Comparison of ENCODE assay signal across 18 mouse cellular contexts in the genomic region with DNA sequence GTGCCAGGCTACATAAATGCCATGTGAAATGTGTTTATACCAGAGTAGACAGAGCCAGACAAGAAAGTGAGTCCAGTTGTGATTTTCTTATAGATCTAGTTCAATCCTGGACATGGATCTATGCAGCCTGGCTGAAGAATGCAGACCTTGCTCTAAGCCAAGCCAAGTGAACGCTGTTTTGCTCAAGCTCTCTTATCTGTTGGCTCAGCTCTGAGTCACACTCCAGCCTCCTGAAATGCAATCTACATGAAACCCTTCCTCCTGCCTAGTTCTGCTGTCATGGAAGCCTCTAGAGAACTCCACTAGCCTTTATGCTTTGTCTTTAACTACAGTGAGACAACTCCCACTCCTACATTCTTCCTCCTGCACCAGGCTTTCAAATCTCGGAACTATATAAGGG. TPM values are rescaled to one million over a fixed set of nuclear protein-coding genes. Genes with fewer than 3 reads are reported as not detected.
A peak's percentile ranks its signal among the peaks of the same experiment; 100 is the strongest.
DNase-seq lines count a peak whose midpoint lies in the region; ATAC-seq lines count a peak whose summit lies in the region.
"Had no signal": no experiment of that assay in that cellular context is flagged by ENCODE, and none has a peak within 500 bp of the region (broad histone marks: within the 10 kb centered on the region; RNA-seq: fewer than 3 reads in every experiment).

No protein-coding gene starts in this region.

- no peaks in the 10 kb centered on the region for H3K9me3 ChIP-seq in heart, embryonic 11.5 days (replicated peaks; ENCODE audit: control insufficient read depth, low read length)
- no peaks in the 10 kb centered on the region for H3K9me3 ChIP-seq in heart, embryonic 10.5 days
- no peaks in the 10 kb centered on the region for H3K9me3 ChIP-seq in intestine, embryonic 16.5 days (ENCODE audit: control insufficient read depth, low read length)
- H3K9me3 ChIP-seq in midbrain, embryonic 15.5 days: no peaks in the 10 kb centered on the region
- H3K9me3 ChIP-seq: megakaryocyte, embryonic 14.5 days had no signal

- ATAC-seq in heart, embryonic 11.5 days (replicated peaks; ENCODE audit: insufficient number of reproducible peaks, low FRiP score, low TSS enrichment): 0 out of 2 replicates have a peak, but pooled peaks have one; percentile 39
- peak; percentile 65 for ATAC-seq in intestine, embryonic 16.5 days
- no peak for ATAC-seq in midbrain, embryonic 15.5 days (replicated peaks)

- H3K27ac ChIP-seq in heart, embryonic 11.5 days (ENCODE audit: low read depth, low read length): peak overlapping the region; percentile 22; the same call in 1 of the 2 replicates
- H3K27ac ChIP-seq in heart, embryonic 10.5 days: no peak overlapping the region
- H3K27ac ChIP-seq in intestine, embryonic 16.5 days (ENCODE audit: low read length): no peak overlapping the region
- H3K27ac ChIP-seq in midbrain, embryonic 15.5 days: no peak overlapping the region
- H3K27ac ChIP-seq: hindbrain, embryonic 14.5 days; liver, embryonic 14.5 days had no signal

- no peak overlapping the region for H3K4me3 ChIP-seq in heart, embryonic 11.5 days (ENCODE audit: low read depth, low read length)
- no peak overlapping the region for H3K4me3 ChIP-seq in heart, embryonic 10.5 days
- H3K4me3 ChIP-seq in intestine, embryonic 16.5 days (ENCODE audit: low read length): no peak overlapping the region
- H3K4me3 ChIP-seq in midbrain, embryonic 15.5 days: no peak overlapping the region
- H3K4me3 ChIP-seq: megakaryocyte, embryonic 14.5 days had no signal

- no peaks in the 10 kb centered on the region for H3K27me3 ChIP-seq in heart, embryonic 11.5 days (ENCODE audit: control insufficient read depth, insufficient read depth, low read length)
- no peaks in the 10 kb centered on the region for H3K27me3 ChIP-seq in heart, embryonic 10.5 days (ENCODE audit: insufficient read depth, poor library complexity, severe bottlenecking)
- H3K27me3 ChIP-seq in intestine, embryonic 16.5 days (replicated peaks; ENCODE audit: control insufficient read depth, insufficient read depth, low read length): no peaks in the 10 kb centered on the region
- no peaks in the 10 kb centered on the region for H3K27me3 ChIP-seq in midbrain, embryonic 15.5 days (replicated peaks)

- peaks cover 15% of the 10 kb centered on the region for H3K4me1 ChIP-seq in heart, embryonic 11.5 days (ENCODE audit: control insufficient read depth, insufficient read depth, low read length)
- peaks cover 18% of the 10 kb centered on the region for H3K4me1 ChIP-seq in heart, embryonic 10.5 days
- peaks cover 7% of the 10 kb centered on the region for H3K4me1 ChIP-seq in intestine, embryonic 16.5 days (ENCODE audit: control insufficient read depth, insufficient read depth, low read length)
- no peaks in the 10 kb centered on the region for H3K4me1 ChIP-seq in midbrain, embryonic 15.5 days

- H3K36me3 ChIP-seq in heart, embryonic 11.5 days (ENCODE audit: control insufficient read depth, insufficient read depth, low read length): no peaks in the 10 kb centered on the region
- H3K36me3 ChIP-seq in heart, embryonic 10.5 days: no peaks in the 10 kb centered on the region
- H3K36me3 ChIP-seq in intestine, embryonic 16.5 days (ENCODE audit: control insufficient read depth, insufficient read depth, low read length): no peaks in the 10 kb centered on the region
- H3K36me3 ChIP-seq in midbrain, embryonic 15.5 days (replicated peaks): no peaks in the 10 kb centered on the region

- 30% methylated on average over 2 of the region's 2 CpGs for WGBS in heart, embryonic 11.5 days (ENCODE audit: insufficient replicate concordance)
- 32% methylated on average over 2 of the region's 2 CpGs for whole genome bisulfite sequencing in heart, embryonic 10.5 days
- WGBS in intestine, embryonic 16.5 days: 59% methylated on average over 2 of the region's 2 CpGs
- 82% methylated on average over 2 of the region's 2 CpGs for WGBS in midbrain, embryonic 15.5 days

- no peak for DNase-seq in heart, embryonic 10.5 days (ENCODE audit: low spot score)
- peak; percentile 75 for DNase-seq in 3T3-L1 (ENCODE audit: low read depth, low spot score)
- DNase-seq in adrenal gland, postnatal 14 days: peak; percentile 53
- no peak for DNase-seq in cerebellum, postnatal 10 days
- DNase-seq: cerebellum, adult 11 months; kidney, adult 8-10 months; thymus, adult 2 months had no signal

- no peak overlapping the region for H3K9ac ChIP-seq in heart, embryonic 11.5 days (ENCODE audit: low read depth, low read length)
- H3K9ac ChIP-seq in intestine, embryonic 16.5 days (ENCODE audit: low read depth, low read length): no peak overlapping the region
- H3K9ac ChIP-seq in midbrain, embryonic 15.5 days: no peak overlapping the region
- H3K9ac ChIP-seq: hindbrain, embryonic 14.5 days; liver, embryonic 14.5 days had no signal

- H3K4me2 ChIP-seq in heart, embryonic 11.5 days: no peak overlapping the region
- H3K4me2 ChIP-seq in intestine, embryonic 16.5 days (ENCODE audit: low read depth, low read length): no peak overlapping the region
- H3K4me2 ChIP-seq in midbrain, embryonic 15.5 days: no peak overlapping the region
- H3K4me2 ChIP-seq: hindbrain, embryonic 14.5 days had no signal

RNA-seq across cellular contexts. Expression of gene Fcgr2b, which starts 14.0 kb away (rescaled TPM):
- polyA plus RNA-seq in heart, embryonic 11.5 days (2014; fragmentation: Nextera tagmentation; extraction: Ambion mirVana): 0.59 TPM in 1 of 2 replicates, not detected in the other
- not detected in 2 replicates for polyA plus RNA-seq in heart, embryonic 10.5 days (2016; fragmentation: Nextera tagmentation; extraction: Ambion mirVana)
- total RNA-seq in adrenal gland, postnatal 14 days (2021): 7.9 and 9.2 TPM in 2 replicates
- polyA plus RNA-seq in intestine, embryonic 16.5 days (2015; fragmentation: Nextera tagmentation; extraction: Ambion mirVana): 1.5 and 2.2 TPM in 2 replicates
- polyA plus RNA-seq in midbrain, embryonic 15.5 days (2015; fragmentation: Nextera tagmentation; extraction: Ambion mirVana): 1.8 and 1.9 TPM in 2 replicates
- polyA plus RNA-seq: neural tube, embryonic 11.5 days had no signal

RNA-seq across cellular contexts. Expression of gene Fcrla, which starts 34.9 kb away (rescaled TPM):
- 0.36 TPM in 1 of 2 replicates, not detected in the other for polyA plus RNA-seq in heart, embryonic 11.5 days (2014; fragmentation: Nextera tagmentation; extraction: Ambion mirVana)
- 0.08 TPM in 1 of 2 replicates, not detected in the other for polyA plus RNA-seq in heart, embryonic 10.5 days (2016; fragmentation: Nextera tagmentation; extraction: Ambion mirVana)
- 2.0 and 7.7 TPM in 2 replicates for total RNA-seq in adrenal gland, postnatal 14 days (2021)
- polyA plus RNA-seq in intestine, embryonic 16.5 days (2015; fragmentation: Nextera tagmentation; extraction: Ambion mirVana): 0.10 TPM in 1 of 2 replicates, not detected in the other
- polyA plus RNA-seq in midbrain, embryonic 15.5 days (2015; fragmentation: Nextera tagmentation; extraction: Ambion mirVana): not detected in 2 replicates
- total RNA-seq: layer of hippocampus, adult 8-10 months; left cerebral cortex, postnatal 36 days had no signal
- polyA plus RNA-seq: frontal cortex, adult 2 months; hindbrain, embryonic 14.5 days; neural tube, embryonic 11.5 days had no signal

RNA-seq across cellular contexts. Expression of gene Fcrlb, which starts 49.6 kb away (rescaled TPM):
- polyA plus RNA-seq in heart, embryonic 11.5 days (2014; fragmentation: Nextera tagmentation; extraction: Ambion mirVana): not detected in 2 replicates
- not detected in 2 replicates for polyA plus RNA-seq in heart, embryonic 10.5 days (2016; fragmentation: Nextera tagmentation; extraction: Ambion mirVana)
- total RNA-seq in adrenal gland, postnatal 14 days (2021): not detected in 2 replicates
- 0.27 TPM in 1 of 2 replicates, not detected in the other for polyA plus RNA-seq in intestine, embryonic 16.5 days (2015; fragmentation: Nextera tagmentation; extraction: Ambion mirVana)
- polyA plus RNA-seq in midbrain, embryonic 15.5 days (2015; fragmentation: Nextera tagmentation; extraction: Ambion mirVana): 0.65 and 0.97 TPM in 2 replicates
- total RNA-seq: gastrocnemius, postnatal 4 days had no signal

RNA-seq across cellular contexts. Expression of gene Fcgr4, which starts 56.4 kb away (rescaled TPM):
- 0.23 TPM in 1 of 2 replicates, not detected in the other for polyA plus RNA-seq in heart, embryonic 11.5 days (2014; fragmentation: Nextera tagmentation; extraction: Ambion mirVana)
- polyA plus RNA-seq in heart, embryonic 10.5 days (2016; fragmentation: Nextera tagmentation; extraction: Ambion mirVana): 0.14 TPM in 1 of 2 replicates, not detected in the other
- total RNA-seq in adrenal gland, postnatal 14 days (2021): 0.49 and 0.89 TPM in 2 replicates
- polyA plus RNA-seq in intestine, embryonic 16.5 days (2015; fragmentation: Nextera tagmentation; extraction: Ambion mirVana): 1.4 and 1.8 TPM in 2 replicates
- 0.53 and 0.54 TPM in 2 replicates for polyA plus RNA-seq in midbrain, embryonic 15.5 days (2015; fragmentation: Nextera tagmentation; extraction: Ambion mirVana)
- total RNA-seq: left cerebral cortex, postnatal 36 days had no signal

Comparison
In these comparisons a context has a peak if more than half of its experiments do, and no peak if none do; other contexts are left out.
1. DNase-seq: peak in 3T3-L1 (single experiment) and adrenal gland, postnatal 14 days (single experiment); none in heart, embryonic 10.5 days (single experiment) and cerebellum, postnatal 10 days (0 of 2).